Mouse (Mus musculus) MEL (cell line): ENCODE data around the gene Jmjd1c.

ENCODE experiments used
- ELF1 ChIP-seq: IDR thresholded peaks from 2 replicates; pipeline ENCODE4 v1.6.1; 2014; ENCODE audit warnings: low read depth, mild to moderate bottlenecking, inconsistent platforms, low read length, improper control_type of control experiment, moderate library complexity
- GABPA ChIP-seq: IDR thresholded peaks from 2 replicates; pipeline ENCODE4 v1.6.1; 2012; ENCODE audit warnings: low read depth, mild to moderate bottlenecking, inconsistent platforms, low read length, improper control_type of control experiment, moderate library complexity
- JUND ChIP-seq: IDR thresholded peaks from 2 replicates; pipeline ENCODE4 v1.6.1; 2011; ENCODE audit warnings: low read depth, mild to moderate bottlenecking, improper control_type of control experiment, low read length
- POLR2A ChIP-seq, 2 experiments: IDR thresholded peaks; 2 replicates each; pipeline ENCODE4 v1.6.1; 2011 to 2012; ENCODE audit warnings: low read length in 2 of 2, mild to moderate bottlenecking in 2 of 2, control low read depth in 1 of 2, improper control_type of control experiment in 1 of 2, low read depth in 1 of 2, moderate library complexity in 1 of 2; ENCODE audit not compliant: control insufficient read depth in 1 of 2, insufficient read depth in 1 of 2, poor library complexity in 1 of 2
- RCOR1 ChIP-seq: IDR thresholded peaks from 2 replicates; pipeline ENCODE4 v1.6.1; 2012; ENCODE audit warnings: low read depth, mild to moderate bottlenecking, inconsistent platforms, low read length, improper control_type of control experiment
- TBP ChIP-seq: IDR thresholded peaks from 2 replicates; pipeline ENCODE4 v1.8.0; 2011; ENCODE audit warnings: low read depth, low read length, improper control_type of control experiment
- USF1 ChIP-seq: IDR thresholded peaks from 2 replicates; pipeline ENCODE4 v1.6.1; 2014; ENCODE audit warnings: low read depth, mild to moderate bottlenecking, inconsistent platforms, low read length, improper control_type of control experiment, moderate library complexity

- TF ChIP-seq TBP: no peak
- TF ChIP-seq JUND: no peak
- no peak for TF ChIP-seq POLR2A (IDR thresholded peaks at IDR 0.05; ENCODE audit: control insufficient read depth in 1 of 2, insufficient read depth in 1 of 2, low read depth in 1 of 2, low read length in 2 of 2, poor library complexity in 1 of 2)
- no peak for TF ChIP-seq GABPA
- no peak for TF ChIP-seq ELF1
- TF ChIP-seq USF1: no peak
- no peak for TF ChIP-seq RCOR1
Measured at GRCm38 (mm10) chr10:67075931-67076878, 19.7 kb upstream of the Jmjd1c start.
